Mouse (Mus musculus): ENCODE measurements around the gene 4930558K02Rik.

DNA sequence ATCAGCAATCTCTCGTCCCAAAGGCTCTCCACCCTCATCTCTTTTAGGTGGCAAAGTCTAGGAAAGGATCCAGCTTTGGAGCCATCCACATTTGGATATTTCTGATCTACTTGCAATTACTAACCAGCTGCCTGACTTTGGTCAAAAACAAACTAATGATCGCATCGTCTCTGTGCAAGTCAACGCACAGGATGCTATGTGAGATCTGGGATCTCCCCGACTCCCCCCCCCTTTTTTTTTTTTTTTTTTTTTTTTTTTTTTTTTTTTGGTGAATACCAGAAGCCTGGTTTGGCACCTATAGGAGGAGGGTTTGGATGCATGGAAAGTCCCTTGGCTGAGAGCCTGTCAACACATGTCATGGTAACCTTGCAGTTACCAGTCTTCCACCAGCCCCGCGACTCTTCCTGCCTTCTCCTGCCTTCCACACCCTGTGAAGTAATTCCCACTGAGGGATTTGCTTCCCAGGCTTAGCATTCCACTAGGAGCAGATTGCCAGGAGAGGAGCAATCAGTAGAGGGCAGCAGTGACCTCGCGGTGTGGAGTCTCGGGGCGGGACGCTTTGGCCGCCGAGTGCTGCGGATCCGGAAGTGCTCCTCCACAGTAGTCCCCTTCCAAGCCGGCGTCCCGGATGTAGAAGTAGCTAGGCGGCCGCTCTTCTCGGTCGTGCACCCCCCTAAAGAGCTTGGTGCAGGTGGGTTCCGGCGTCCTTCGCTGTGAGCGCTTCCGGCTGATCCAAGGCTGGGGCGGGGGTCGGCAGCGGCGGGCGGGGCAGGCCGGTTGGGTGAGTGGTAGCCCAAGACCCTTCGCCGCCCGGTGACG, 10.6 kb downstream of the 4930558K02Rik start, which contains the start of gene Pigc:
- TF ChIP-seq POLR2A (IDR thresholded peaks at IDR 0.05; ENCODE audit: low read depth, low read length) (peak; percentile 71; the same call in 1 of the 2 replicates), CTCF (IDR thresholded peaks at IDR 0.05; ENCODE audit: extremely low read depth, insufficient read length, insufficient replicate concordance, low read depth, low read length) (peak; percentile 83)

Measured in small intestine, adult 2 months (tissue).